Mouse (Mus musculus) liver, embryonic 14.5 days (tissue): Measurements from ENCODE around the gene Evx2. TPM values are rescaled to one million over a fixed set of nuclear protein-coding genes. Genes with fewer than 3 reads are reported as not detected.

Experiments used
- ATAC-seq: fragments of 200-750 bp; cut with Nextera tagmentation; 2 replicates; pipeline ENCODE4 v1.8.0; 2017; ENCODE audit warnings: moderate number of reproducible peaks, mild to moderate bottlenecking, moderate library complexity; ENCODE audit not compliant: insufficient read depth
- DNase-seq, 3 experiments: peaks; one replicate each; pipeline ENCODE4 v3.0.0-alpha.2; 2012 to 2013; ENCODE audit warnings: low read depth in 3 of 3, low spot score in 3 of 3
- H3K27ac ChIP-seq: fragments of 300-500 bp; sonication (generic); 2 replicates; pipeline ENCODE4 v1.5.1; 2014; ENCODE audit warnings: moderate library complexity, mild to moderate bottlenecking, control low read depth, inconsistent platforms
- H3K27me3 ChIP-seq: fragments of 300-500 bp; sonication (generic); 2 replicates; pipeline ENCODE4 v1.6.1; 2014; ENCODE audit warnings: mild to moderate bottlenecking, low read length, moderate library complexity; ENCODE audit not compliant: control insufficient read depth, insufficient read depth
- H3K36me3 ChIP-seq: fragments of 300-500 bp; sonication (generic); replicated peaks from 2 replicates; pipeline ENCODE4 v1.6.1; 2014; ENCODE audit warnings: low read depth; ENCODE audit not compliant: control insufficient read depth, insufficient read depth
- H3K4me1 ChIP-seq, 2 experiments: fragments of 200-500 bp in 1 of 2; fragments of 300-500 bp in 1 of 2; sonication (generic) in 1 of 2; replicated peaks; 2 replicates each; pipeline ENCODE4 v1.6.1; 2012 to 2014; ENCODE audit warnings: antibody characterized with exemption in 1 of 2, inconsistent platforms in 1 of 2, low read length in 1 of 2; ENCODE audit not compliant: control insufficient read depth in 2 of 2, insufficient read depth in 2 of 2
- H3K4me2 ChIP-seq: fragments of 300-500 bp; sonication (generic); 2 replicates; pipeline ENCODE4 v1.6.1; 2014; ENCODE audit warnings: low read depth, mild to moderate bottlenecking, control low read depth, moderate library complexity
- H3K4me3 ChIP-seq, 2 experiments: fragments of 200-500 bp in 1 of 2; fragments of 300-500 bp in 1 of 2; sonication (generic) in 1 of 2; 2 replicates each; pipeline ENCODE4 v1.5.1; 2012 to 2014; ENCODE audit warnings: low read depth in 2 of 2, low read length in 2 of 2, mild to moderate bottlenecking in 2 of 2, control low read depth in 1 of 2, inconsistent platforms in 1 of 2, moderate library complexity in 1 of 2; ENCODE audit not compliant: insufficient read depth in 1 of 2
- H3K9ac ChIP-seq: fragments of 300-500 bp; sonication (generic); replicated peaks from 2 replicates; pipeline ENCODE4 v1.6.1; 2014; ENCODE audit warnings: mild to moderate bottlenecking, control low read depth, moderate library complexity
- H3K9me3 ChIP-seq: fragments of 300-500 bp; sonication (generic); 2 replicates; pipeline ENCODE4 v1.6.1; 2016; ENCODE audit warnings: low read length, mixed read lengths; ENCODE audit not compliant: control insufficient read depth
- CTCF ChIP-seq: IDR thresholded peaks from 2 replicates; pipeline ENCODE4 v1.5.1; 2016; ENCODE audit warnings: antibody characterized with exemption, low read depth, control low read depth
- EP300 ChIP-seq: IDR thresholded peaks from 2 replicates; pipeline ENCODE4 v1.6.1; 2016; ENCODE audit warnings: antibody characterized with exemption, low read depth
- WGBS: fragments of 180-500 bp; shearing (Covaris S2); extraction: QIAGEN DNeasy Blood & Tissue Kit; methylation state at CpG from one replicate; pipeline ENCODE4 v1.1.7; 2014; ENCODE audit not compliant: insufficient replicate concordance; 5-methylcytosine and 5-hydroxymethylcytosine counted together
- polyA plus RNA-seq, 2 experiments: library from polyadenylated mRNA; depleted of rRNA in 1 of 2; stranded (reverse) in 1 of 2; unstranded in 1 of 2; fragments of >200 nt; fragmentation: Nextera tagmentation in 1 of 2; extraction: Ambion mirVana in 1 of 2; gene quantifications; 2 replicates each; pipeline versions ENCODE4 v1.2.1 to v1.2.3; 2012 to 2014

The Evx2 gene
- polyA plus RNA-seq, 2 experiments = 0.02 TPM; not detected in 1

GRCm38 (mm10) chr2:74671847-74672246, 12.5 kb upstream of the Evx2 start:
- Histone ChIP-seq H3K4me1 (no peaks in the 10 kb centered on the region), H3K9ac (no peak overlapping the region), H3K36me3 (no peaks in the 10 kb centered on the region), H3K27ac (no peak overlapping the region), H3K4me2 (no peak overlapping the region), H3K27me3 (peaks cover 99% of the 10 kb centered on the region), H3K4me3 (no peak overlapping the region), H3K9me3 (no peaks in the 10 kb centered on the region)
- 3% methylated on average over 5 of the region's 5 CpGs for WGBS
- TF ChIP-seq EP300 (no peak), CTCF (no peak)
- DNase-seq = no peak
- ATAC-seq = no peak

DNA sequence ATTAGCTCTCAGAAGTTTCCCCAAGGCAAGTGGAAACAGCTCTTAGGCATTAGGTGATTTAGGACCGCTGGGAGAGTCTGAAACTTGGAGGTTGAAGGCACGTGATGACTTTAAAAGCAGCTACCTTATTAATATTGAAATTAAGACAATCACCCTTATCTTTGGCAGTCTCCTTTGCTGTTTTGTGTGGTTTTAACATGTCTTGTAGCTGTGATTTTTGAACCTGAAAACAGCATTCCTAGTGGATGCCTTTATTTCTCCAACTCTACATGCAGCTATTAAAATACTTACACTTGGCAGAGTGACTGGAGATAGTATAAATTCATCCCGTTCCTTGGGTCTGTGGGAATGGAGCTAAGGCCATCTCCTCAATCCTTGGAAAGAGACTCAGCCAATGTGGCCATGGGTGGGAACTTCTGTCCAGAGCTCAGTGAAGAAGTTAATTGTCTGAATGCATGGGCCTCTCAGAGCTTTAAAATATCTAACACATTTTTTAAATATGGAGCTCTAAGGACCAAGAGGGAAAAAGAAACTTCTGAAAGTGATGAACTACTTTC, 11.4 kb upstream of the Evx2 start:
- Histone ChIP-seq H3K27me3 (peaks cover 97% of the 10 kb centered on the region), H3K9me3 (no peaks in the 10 kb centered on the region), H3K27ac (no peak overlapping the region), H3K4me1 (no peaks in the 10 kb centered on the region), H3K36me3 (no peaks in the 10 kb centered on the region), H3K9ac (no peak overlapping the region), H3K4me3 (no peak overlapping the region), H3K4me2 (no peak overlapping the region)
- DNase-seq (no peak), ATAC-seq (no peak)
- 5% methylated on average over 3 of the region's 3 CpGs for WGBS
- no peak for TF ChIP-seq CTCF
- no peak for TF ChIP-seq EP300

DNA sequence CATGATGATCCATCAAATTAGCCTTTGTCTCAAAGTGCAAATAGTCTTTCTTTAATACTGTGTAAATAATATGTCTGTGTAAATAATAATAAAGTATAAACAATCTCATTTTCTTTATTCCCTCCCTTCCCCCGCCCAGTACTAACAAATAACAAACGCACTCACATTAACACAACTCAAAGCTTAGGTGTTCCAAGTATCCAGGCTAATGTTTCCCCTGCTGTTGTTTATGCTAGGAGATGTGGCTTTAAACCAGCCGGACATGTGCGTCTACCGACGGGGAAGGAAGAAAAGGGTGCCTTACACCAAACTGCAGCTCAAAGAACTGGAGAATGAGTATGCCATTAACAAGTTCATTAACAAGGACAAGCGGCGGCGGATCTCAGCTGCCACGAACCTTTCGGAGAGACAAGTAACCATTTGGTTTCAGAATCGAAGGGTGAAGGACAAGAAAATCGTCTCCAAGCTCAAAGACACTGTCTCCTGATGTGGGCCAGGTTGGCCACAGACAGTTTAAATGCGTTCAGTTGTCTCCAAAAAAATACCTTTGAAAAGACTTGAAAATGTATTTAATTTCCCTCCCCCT, 10.4 kb upstream of the Evx2 start:
- H3K4me2 ChIP-seq = no peak overlapping the region
- no peak overlapping the region for H3K27ac ChIP-seq
- DNase-seq (no peak), ATAC-seq (no peak)
- H3K36me3 ChIP-seq = no peaks in the 10 kb centered on the region
- H3K4me3 ChIP-seq = no peak overlapping the region
- H3K27me3 ChIP-seq = peaks cover 96% of the 10 kb centered on the region
- H3K9me3 ChIP-seq = no peaks in the 10 kb centered on the region
- WGBS = 3% methylated on average over 14 of the region's 14 CpGs
- no peaks in the 10 kb centered on the region for H3K4me1 ChIP-seq
- no peak overlapping the region for H3K9ac ChIP-seq
- TF ChIP-seq CTCF (no peak), EP300 (no peak)

- TF ChIP-seq CTCF (no peak), EP300 (no peak)
- DNase-seq (no peak), ATAC-seq (no peak)
- Histone ChIP-seq H3K36me3 (no peaks in the 10 kb centered on the region), H3K9me3 (no peaks in the 10 kb centered on the region), H3K4me3 (no peak overlapping the region), H3K4me2 (no peak overlapping the region), H3K27ac (no peak overlapping the region), H3K4me1 (no peaks in the 10 kb centered on the region), H3K27me3 (peaks cover 96% of the 10 kb centered on the region), H3K9ac (no peak overlapping the region)
- 2% methylated on average over 3 of the region's 3 CpGs for WGBS
These were observed 9.8 kb upstream of the Evx2 start for GRCm38 (mm10) chr2:74669230-74669578.

DNA sequence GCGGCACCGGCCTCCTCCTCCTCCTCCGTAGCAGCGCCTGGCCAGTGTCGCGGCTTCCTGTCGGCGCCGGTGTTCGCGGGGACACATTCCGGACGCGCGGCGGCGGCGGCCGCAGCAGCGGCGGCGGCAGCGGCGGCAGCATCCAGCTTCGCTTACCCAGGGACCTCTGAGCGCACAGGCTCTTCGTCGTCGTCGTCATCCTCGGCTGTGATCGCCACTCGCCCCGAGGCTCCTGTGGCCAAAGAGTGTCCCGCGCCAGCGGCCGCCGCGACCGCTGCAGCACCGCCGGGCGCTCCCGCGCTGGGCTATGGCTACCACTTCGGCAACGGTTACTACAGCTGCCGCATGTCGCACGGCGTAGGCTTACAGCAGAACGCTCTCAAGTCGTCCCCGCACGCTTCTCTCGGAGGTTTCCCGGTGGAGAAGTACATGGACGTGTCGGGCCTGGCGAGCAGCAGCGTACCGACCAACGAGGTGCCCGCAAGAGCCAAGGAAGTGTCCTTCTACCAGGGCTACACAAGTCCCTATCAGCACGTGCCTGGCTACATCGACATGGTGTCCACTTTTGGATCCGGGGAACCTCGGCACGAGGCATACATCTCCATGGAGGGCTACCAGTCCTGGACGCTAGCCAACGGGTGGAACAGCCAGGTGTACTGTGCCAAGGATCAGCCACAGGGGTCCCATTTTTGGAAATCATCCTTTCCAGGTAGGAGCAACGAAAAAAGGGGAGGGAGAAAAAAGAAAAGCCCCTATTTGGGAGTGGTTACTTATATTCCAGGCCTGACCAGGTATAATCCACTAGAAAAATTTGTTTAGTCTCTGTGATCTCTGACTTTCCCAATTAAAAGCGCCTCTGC, 9.2 kb upstream of the Evx2 start:
- no peak overlapping the region for H3K27ac ChIP-seq
- no peaks in the 10 kb centered on the region for H3K4me1 ChIP-seq
- H3K36me3 ChIP-seq = no peaks in the 10 kb centered on the region
- WGBS = under 1% methylated on average over 68 of the region's 74 CpGs
- no peaks in the 10 kb centered on the region for H3K9me3 ChIP-seq
- no peak overlapping the region for H3K9ac ChIP-seq
- no peak for DNase-seq
- H3K4me3 ChIP-seq = peak overlapping the region in 1 of 2 experiments; percentile 23; a peak in 2 of 4 replicates
- ATAC-seq = no peak
- H3K4me2 ChIP-seq = peak overlapping the region; percentile 32
- H3K27me3 ChIP-seq = peaks cover 96% of the 10 kb centered on the region
- TF ChIP-seq EP300 (no peak), CTCF (no peak)
